Comparison of ENCODE assay signal across 22 mouse cellular contexts in the genomic region with DNA sequence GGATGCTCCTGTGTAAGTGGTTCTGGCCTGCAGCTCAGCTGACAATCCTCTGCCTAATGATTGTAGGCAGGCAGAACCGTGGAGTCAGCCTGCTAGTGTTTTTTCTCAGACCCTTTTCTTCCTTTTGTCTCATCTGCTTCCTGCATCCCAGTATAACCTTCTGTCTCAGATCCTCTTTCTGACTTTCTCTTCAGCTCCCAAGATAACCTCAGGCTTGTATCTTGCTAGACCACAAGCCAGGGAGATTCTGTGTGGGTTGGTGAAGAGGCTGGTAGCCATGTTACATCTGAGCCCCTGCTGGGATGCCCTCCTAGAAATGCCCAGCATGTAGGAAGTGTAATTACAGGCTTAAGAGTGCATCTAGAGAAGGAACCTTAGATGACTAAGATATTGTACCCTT. TPM values are rescaled to one million over a fixed set of nuclear protein-coding genes. Genes with fewer than 3 reads are reported as not detected.
A peak's percentile ranks its signal among the peaks of the same experiment; 100 is the strongest.
DNase-seq lines count a peak whose midpoint lies in the region; ATAC-seq and TF ChIP-seq lines count a peak whose summit lies in the region.
"Had no signal": no experiment of that assay in that cellular context is flagged by ENCODE, and none has a peak within 500 bp of the region (broad histone marks: within the 10 kb centered on the region; RNA-seq: fewer than 3 reads in every experiment).

No protein-coding gene starts in this region.

- no peak for ATAC-seq in liver, embryonic 12.5 days
- ATAC-seq in hematopoietic stem cell, adult 5-6 weeks (replicated peaks in 1 of 2; ENCODE audit: insufficient read depth in 1 of 2, low FRiP score in 2 of 2, low TSS enrichment in 1 of 2, low read depth in 1 of 2, poor library complexity in 2 of 2, severe bottlenecking in 2 of 2), result peak; percentile 66 to 67
- 0 out of 2 replicates have a peak, but pooled peaks have one; percentile 6 for ATAC-seq in neutrophil, adult 5-6 weeks (ENCODE audit: extremely low read depth, insufficient number of reproducible peaks, low FRiP score, poor library complexity, severe bottlenecking)
- no peak for ATAC-seq in activated CD4-positive, CD25-positive, alpha-beta regulatory T cell, adult 4 months
- ATAC-seq: CD4-positive, CD25-positive, alpha-beta regulatory T cell, adult 4 months; forebrain, embryonic 13.5 days; midbrain, embryonic 13.5 days had no signal

- H3K4me3 ChIP-seq in liver, adult 2 months (ENCODE audit: insufficient read depth, low read depth, low read length), result no peak overlapping the region
- H3K4me3 ChIP-seq in liver, embryonic 12.5 days, result no peak overlapping the region
- H3K4me3 ChIP-seq: forebrain, embryonic 13.5 days; heart, embryonic 10.5 days; hindbrain, embryonic 12.5 days; limb, embryonic 15.5 days; midbrain, embryonic 13.5 days; neural tube, embryonic 13.5 days had no signal

- no peak for TF ChIP-seq CTCF in liver, adult 2 months (IDR thresholded peaks at IDR 0.05; ENCODE audit: low read depth, low read length)

- H3K27ac ChIP-seq in liver, adult 2 months (replicated peaks; ENCODE audit: insufficient read depth, low read depth, low read length), result peak overlapping the region; percentile 52; the same call in 1 of the 2 replicates
- H3K27ac ChIP-seq in liver, embryonic 12.5 days, result no peak overlapping the region
- H3K27ac ChIP-seq: forebrain, embryonic 13.5 days; heart, embryonic 10.5 days; hindbrain, embryonic 12.5 days; limb, embryonic 15.5 days; midbrain, embryonic 13.5 days; neural tube, embryonic 13.5 days had no signal

- WGBS in liver, adult 2 months, result 0% methylated on average over 1 of the region's 1 CpGs
- 17% methylated on average over 1 of the region's 1 CpGs for WGBS in liver, embryonic 12.5 days (ENCODE audit: insufficient replicate concordance)

- no peaks in the 10 kb centered on the region; the same call in 1 of the 2 replicates for H3K4me1 ChIP-seq in liver, adult 2 months (ENCODE audit: control insufficient read depth, insufficient read depth, low read length)
- H3K4me1 ChIP-seq in liver, embryonic 12.5 days, result peaks cover 5% of the 10 kb centered on the region; the same call in 1 of the 2 replicates
- H3K4me1 ChIP-seq: forebrain, embryonic 13.5 days; heart, embryonic 10.5 days; hindbrain, embryonic 12.5 days; limb, embryonic 15.5 days; midbrain, embryonic 13.5 days; neural tube, embryonic 13.5 days had no signal

- no peak overlapping the region for H3K4me2 ChIP-seq in liver, embryonic 12.5 days
- H3K4me2 ChIP-seq: forebrain, embryonic 13.5 days; hindbrain, embryonic 12.5 days; limb, embryonic 15.5 days; midbrain, embryonic 13.5 days; neural tube, embryonic 13.5 days had no signal

- H3K9me3 ChIP-seq in liver, embryonic 12.5 days (replicated peaks), result peaks cover 5% of the 10 kb centered on the region
- H3K9me3 ChIP-seq: forebrain, embryonic 13.5 days; heart, embryonic 10.5 days; limb, embryonic 15.5 days had no signal

- H3K36me3 ChIP-seq in liver, adult 2 months (ENCODE audit: control insufficient read depth, insufficient read depth, low read length), result no peaks in the 10 kb centered on the region
- H3K36me3 ChIP-seq in liver, embryonic 12.5 days, result peaks cover 18% of the 10 kb centered on the region
- H3K36me3 ChIP-seq: hindbrain, embryonic 12.5 days; limb, embryonic 15.5 days; midbrain, embryonic 13.5 days; neural tube, embryonic 13.5 days had no signal

- no peaks in the 10 kb centered on the region; the same call in 1 of the 2 replicates for H3K27me3 ChIP-seq in liver, adult 2 months (ENCODE audit: control insufficient read depth, insufficient read depth, low read length)
- no peaks in the 10 kb centered on the region for H3K27me3 ChIP-seq in liver, embryonic 12.5 days (replicated peaks)
- H3K27me3 ChIP-seq: forebrain, embryonic 13.5 days; hindbrain, embryonic 12.5 days; limb, embryonic 15.5 days; midbrain, embryonic 13.5 days; neural tube, embryonic 13.5 days had no signal

- no peak for DNase-seq in liver, adult 2 months (ENCODE audit: extremely low read depth, low read depth, low spot score)
- DNase-seq in MEL-GATA-1-ER (ENCODE audit: extremely low read depth, low read depth), result peak; percentile 39
- no peak for DNase-seq in frontal cortex, postnatal 14 days (ENCODE audit: low spot score in 2 of 2)
- DNase-seq: cerebellum, adult 9-10 months; gastrocnemius, postnatal 25 days; kidney, adult 8-10 months; kidney, postnatal 14 days; layer of hippocampus, postnatal 36 days; lung, adult 2 months; right cerebral cortex, postnatal 14 days; thymus, postnatal 14 days had no signal

- no peaks in the 10 kb centered on the region for H3K79me2 ChIP-seq in liver, adult 2 months (ENCODE audit: control insufficient read depth, insufficient read depth, low read length)

- H3K9ac ChIP-seq in liver, adult 2 months (ENCODE audit: low read depth, low read length), result no peak overlapping the region
- no peak overlapping the region for H3K9ac ChIP-seq in liver, embryonic 12.5 days
- H3K9ac ChIP-seq: forebrain, embryonic 13.5 days; hindbrain, embryonic 12.5 days; limb, embryonic 15.5 days; midbrain, embryonic 13.5 days; neural tube, embryonic 13.5 days had no signal

- TF ChIP-seq POLR2A in liver, adult 2 months (IDR thresholded peaks at IDR 0.05; ENCODE audit: extremely low read depth, insufficient read depth, low read length), result no peak

RNA-seq across cellular contexts. Expression of gene Apbb1ip, which starts 16.5 kb away (rescaled TPM):
- 0.65 and 0.87 TPM in 2 replicates for total RNA-seq in liver, adult 2 months (2014; rRNA removed)
- 0.44 and 0.64 TPM in 2 replicates for polyA plus RNA-seq in liver, adult 2 months (2012; rRNA removed)
- polyA plus RNA-seq in liver, embryonic 12.5 days (2016; fragmentation: Nextera tagmentation; extraction: Ambion mirVana), result 9.0 and 10.1 TPM in 2 replicates
- 22.7 and 28.1 TPM in 2 replicates for total RNA-seq in hematopoietic stem cell, adult 5-6 weeks (2017)
- 120 and 123 TPM in 2 replicates for total RNA-seq in neutrophil, adult 5-6 weeks (2017)
- polyA plus RNA-seq in activated CD4-positive, CD25-positive, alpha-beta regulatory T cell, adult 4 months (2017; shearing (Covaris generic)), result 10 to 100 TPM; 77.8 to 94.9 TPM

Comparison
In these comparisons a context has a peak if more than half of its experiments do, and no peak if none do; other contexts are left out.
1. ATAC-seq: peak in hematopoietic stem cell, adult 5-6 weeks (2 of 2) and neutrophil, adult 5-6 weeks (single experiment); none in liver, embryonic 12.5 days (single experiment) and activated CD4-positive, CD25-positive, alpha-beta regulatory T cell, adult 4 months (single experiment).
2. RNA of gene Apbb1ip, which starts 16.5 kb away (total RNA-seq): 120 to 123 TPM in neutrophil, adult 5-6 weeks and 22.7 to 28.1 TPM in hematopoietic stem cell, adult 5-6 weeks; 0.65 to 0.87 TPM in liver, adult 2 months; every median in the first group is over 10 times any median in the second.